Mouse (Mus musculus) mesoderm, embryonic 11.5 days (tissue): ENCODE measurements around the gene Fam117a.

ENCODE experiments used
- DNase-seq: peaks from one replicate; pipeline ENCODE4 v3.0.0-alpha.2; 2012; ENCODE audit warnings: low read depth, low spot score

Fam117a gene

GRCm38 (mm10) chr11:95417341-95417740 is 80.5 kb downstream of the Fam117a start:
- no peak for DNase-seq

GRCm38 (mm10) chr11:95420880-95421435 is 84.1 kb downstream of the Fam117a start:
- DNase-seq: no peak

GRCm38 (mm10) chr11:95423505-95423904 is 86.7 kb downstream of the Fam117a start:
- DNase-seq: no peak

- DNase-seq: no peak
Observed at GRCm38 (mm10) chr11:95431344-95431743, 94.5 kb downstream of the Fam117a start.
